Mouse (Mus musculus): ENCODE data around the gene Pnpla5.
"Not testable (repeated sequence)": the region's sequence is repeated elsewhere in the genome, so short reads cannot be mapped to it uniquely, and the experiment has no call there.

Pnpla5 gene

GRCm38 (mm10) chr15:84120612-84121011, 2.4 kb downstream of the Pnpla5 start:
- no peak for DNase-seq (ENCODE audit: low read depth, low spot score)

- DNase-seq (ENCODE audit: low read depth, low spot score), result no peak
Measured at GRCm38 (mm10) chr15:84116466-84116865, 6.5 kb downstream of the Pnpla5 start.

- no peak for DNase-seq (ENCODE audit: low read depth, low spot score)
Measured at GRCm38 (mm10) chr15:84115727-84116126, 7.2 kb downstream of the Pnpla5 start.

- DNase-seq (ENCODE audit: low read depth, low spot score), result no peak
Measured at GRCm38 (mm10) chr15:84113873-84114272, 9.1 kb downstream of the Pnpla5 start.

GRCm38 (mm10) chr15:84108899-84109298, 14.1 kb downstream of the Pnpla5 start:
- peak; percentile 4 for DNase-seq (ENCODE audit: low read depth, low spot score)

- no peak for DNase-seq (ENCODE audit: low read depth, low spot score)
Measured at GRCm38 (mm10) chr15:84105924-84106500, 17.0 kb downstream of the Pnpla5 start.

GRCm38 (mm10) chr15:84105105-84105923, 17.7 kb downstream of the Pnpla5 start, which contains the start of gene Sult4a1:
Sult4a1 (minus strand) TSS chr15:84105754.
- no peak for DNase-seq (ENCODE audit: low read depth, low spot score)

- DNase-seq (ENCODE audit: low read depth, low spot score), result no peak
Measured at GRCm38 (mm10) chr15:84104626-84105025, 18.3 kb downstream of the Pnpla5 start.

GRCm38 (mm10) chr15:84097536-84097935, 25.4 kb downstream of the Pnpla5 start:
- DNase-seq (ENCODE audit: low read depth, low spot score), result not testable (repeated sequence)

- no peak for DNase-seq (ENCODE audit: low read depth, low spot score)
Measured at GRCm38 (mm10) chr15:84096051-84096450, 26.9 kb downstream of the Pnpla5 start.

GRCm38 (mm10) chr15:84094921-84095320, 28.1 kb downstream of the Pnpla5 start:
- DNase-seq (ENCODE audit: low read depth, low spot score), result no peak

GRCm38 (mm10) chr15:84086775-84087174, 36.2 kb downstream of the Pnpla5 start:
- DNase-seq (ENCODE audit: low read depth, low spot score), result no peak

- DNase-seq (ENCODE audit: low read depth, low spot score), result no peak
Measured at GRCm38 (mm10) chr15:84086364-84086763, 36.6 kb downstream of the Pnpla5 start.

- DNase-seq (ENCODE audit: low read depth, low spot score), result no peak
Measured at GRCm38 (mm10) chr15:84080069-84080468, 42.9 kb downstream of the Pnpla5 start.

GRCm38 (mm10) chr15:84079519-84079918, 43.5 kb downstream of the Pnpla5 start:
- no peak for DNase-seq (ENCODE audit: low read depth, low spot score)

- DNase-seq (ENCODE audit: low read depth, low spot score), result no peak
Measured at GRCm38 (mm10) chr15:84078667-84079066, 44.3 kb downstream of the Pnpla5 start.

GRCm38 (mm10) chr15:84077151-84077550, 45.8 kb downstream of the Pnpla5 start:
- DNase-seq (ENCODE audit: low read depth, low spot score), result no peak

GRCm38 (mm10) chr15:84074705-84075185, 48.2 kb downstream of the Pnpla5 start:
- DNase-seq (ENCODE audit: low read depth, low spot score), result no peak

GRCm38 (mm10) chr15:84073911-84074704, 48.9 kb downstream of the Pnpla5 start:
- peak; percentile 62 for DNase-seq (ENCODE audit: low read depth, low spot score)

- no peak for DNase-seq (ENCODE audit: low read depth, low spot score)
Measured at GRCm38 (mm10) chr15:84073058-84073457, 49.9 kb downstream of the Pnpla5 start.

GRCm38 (mm10) chr15:84072226-84072625, 50.7 kb downstream of the Pnpla5 start:
- DNase-seq (ENCODE audit: low read depth, low spot score), result peak; percentile 57

GRCm38 (mm10) chr15:84070116-84070676, 52.8 kb downstream of the Pnpla5 start:
- DNase-seq (ENCODE audit: low read depth, low spot score), result no peak
